Mouse (Mus musculus) T-cell, adult 2 months (primary cell): ENCODE measurements around the gene Prdm16.

Experiments
- DNase-seq: peaks from one replicate; pipeline ENCODE4 v3.0.0; 2022; ENCODE audit warnings: low spot score

Prdm16 gene

GRCm38 (mm10) chr4:154516470-154516869, 120.2 kb downstream of the Prdm16 start:
- DNase-seq = no peak

GRCm38 (mm10) chr4:154513664-154514063, 123.0 kb downstream of the Prdm16 start:
- no peak for DNase-seq

GRCm38 (mm10) chr4:154512518-154513090, 124.1 kb downstream of the Prdm16 start:
- no peak for DNase-seq

- no peak for DNase-seq
Observed at GRCm38 (mm10) chr4:154511767-154512166, 124.9 kb downstream of the Prdm16 start.

GRCm38 (mm10) chr4:154506774-154507435, 129.8 kb downstream of the Prdm16 start:
- DNase-seq = no peak

GRCm38 (mm10) chr4:154505313-154505712, 131.4 kb downstream of the Prdm16 start:
- DNase-seq = no peak

- DNase-seq = no peak
Observed at GRCm38 (mm10) chr4:154503260-154503829, 133.3 kb downstream of the Prdm16 start.

GRCm38 (mm10) chr4:154502403-154503000, 134.2 kb downstream of the Prdm16 start:
- no peak for DNase-seq

- DNase-seq = no peak
Observed at GRCm38 (mm10) chr4:154500695-154501094, 136.0 kb downstream of the Prdm16 start.

- no peak for DNase-seq
Observed at GRCm38 (mm10) chr4:154499701-154500523, 136.8 kb downstream of the Prdm16 start.

- no peak for DNase-seq
Observed at GRCm38 (mm10) chr4:154497423-154498175, 139.1 kb downstream of the Prdm16 start.

- DNase-seq = no peak
Observed at GRCm38 (mm10) chr4:154496991-154497390, 139.7 kb downstream of the Prdm16 start.

GRCm38 (mm10) chr4:154496522-154496921, 140.2 kb downstream of the Prdm16 start:
- DNase-seq = no peak

- no peak for DNase-seq
Observed at GRCm38 (mm10) chr4:154493996-154494395, 142.7 kb downstream of the Prdm16 start.

GRCm38 (mm10) chr4:154492714-154493121, 144.0 kb downstream of the Prdm16 start:
- no peak for DNase-seq

GRCm38 (mm10) chr4:154492268-154492667, 144.4 kb downstream of the Prdm16 start:
- no peak for DNase-seq

GRCm38 (mm10) chr4:154488031-154488430, 148.6 kb downstream of the Prdm16 start:
- DNase-seq = no peak

- no peak for DNase-seq
Observed at GRCm38 (mm10) chr4:154482695-154483094, 154.0 kb downstream of the Prdm16 start.

GRCm38 (mm10) chr4:154481771-154482637, 154.7 kb downstream of the Prdm16 start:
- DNase-seq = no peak

- DNase-seq = no peak
Observed at GRCm38 (mm10) chr4:154480544-154481260, 156.0 kb downstream of the Prdm16 start.
